Mouse (Mus musculus): Measurements from ENCODE around the gene Cdc42ep5. TPM values are rescaled to one million over a fixed set of nuclear protein-coding genes. Genes with fewer than 3 reads are reported as not detected.

Gene Cdc42ep5
- total and polyA plus RNA-seq, 2 experiments from 2014 or later: 8.5 to 11.7 TPM

GRCm38 (mm10) chr7:4128860-4129259, 35.8 kb downstream of the Cdc42ep5 start:
- Histone ChIP-seq H3K4me3 (ENCODE audit: low read length) (no peak overlapping the region), H3K36me3 (ENCODE audit: insufficient read depth, low read length) (peaks cover 5% of the 10 kb centered on the region; the same call in 1 of the 2 replicates), H3K4me2 (ENCODE audit: low read depth, low read length) (no peak overlapping the region), H3K27me3 (ENCODE audit: insufficient read depth, low read length) (no peaks in the 10 kb centered on the region), H3K9me3 (ENCODE audit: low read length) (no peaks in the 10 kb centered on the region), H3K4me1 (ENCODE audit: insufficient read depth, low read length) (peaks cover 11% of the 10 kb centered on the region), H3K27ac (peak overlapping the region; percentile 12; the same call in 1 of the 2 replicates), H3K9ac (replicated peaks; ENCODE audit: low read length) (0 out of 2 replicates have a peak overlapping the region, but pooled peaks have one; percentile 21)
- no peak for TF ChIP-seq CTCF (IDR thresholded peaks at IDR 0.05; ENCODE audit: low read depth)
- ATAC-seq (no peak), DNase-seq (ENCODE audit: low spot score) (no peak)
- 66% methylated on average over 6 of the region's 6 CpGs for WGBS

DNA sequence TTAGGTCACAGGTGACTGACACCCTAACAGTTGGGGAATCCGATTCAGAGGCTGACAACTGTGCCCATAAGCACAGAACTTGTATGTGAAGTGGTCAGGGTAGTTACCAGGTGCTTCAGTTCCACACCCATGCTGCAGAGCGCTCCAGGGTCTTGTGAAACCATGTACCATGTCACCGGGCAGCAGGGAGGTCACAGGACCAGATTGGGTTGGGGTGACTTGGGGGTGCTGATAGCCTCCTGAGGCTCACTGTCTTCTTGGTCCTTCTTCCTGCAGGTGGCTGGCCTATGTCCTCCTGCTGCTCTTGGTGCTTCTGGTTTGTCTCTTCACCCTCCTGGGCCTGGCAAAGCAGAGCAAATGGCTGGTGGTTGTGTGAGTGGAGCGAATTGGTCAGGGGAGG, 36.8 kb downstream of the Cdc42ep5 start:
- Histone ChIP-seq H3K27ac (peak overlapping the region; percentile 38; the same call in 1 of the 2 replicates), H3K9me3 (ENCODE audit: low read length) (no peaks in the 10 kb centered on the region), H3K4me1 (ENCODE audit: insufficient read depth, low read length) (peaks cover 17% of the 10 kb centered on the region), H3K4me2 (ENCODE audit: low read depth, low read length) (no peak overlapping the region), H3K4me3 (ENCODE audit: low read length) (no peak overlapping the region), H3K27me3 (ENCODE audit: insufficient read depth, low read length) (no peaks in the 10 kb centered on the region), H3K36me3 (ENCODE audit: insufficient read depth, low read length) (no peaks in the 10 kb centered on the region; the same call in 1 of the 2 replicates), H3K9ac (replicated peaks; ENCODE audit: low read length) (no peak overlapping the region)
- DNase-seq (ENCODE audit: low spot score) (no peak), ATAC-seq (no peak)
- TF ChIP-seq CTCF (IDR thresholded peaks at IDR 0.05; ENCODE audit: low read depth): no peak
- WGBS: 88% methylated on average over 4 of the region's 4 CpGs

GRCm38 (mm10) chr7:4126992-4127785, 37.5 kb downstream of the Cdc42ep5 start:
- Histone ChIP-seq H3K27me3 (ENCODE audit: insufficient read depth, low read length) (no peaks in the 10 kb centered on the region), H3K27ac (0 out of 2 replicates have a peak overlapping the region, but pooled peaks have one; percentile 41), H3K9me3 (ENCODE audit: low read length) (no peaks in the 10 kb centered on the region), H3K4me1 (ENCODE audit: insufficient read depth, low read length) (peaks cover 17% of the 10 kb centered on the region), H3K4me3 (ENCODE audit: low read length) (no peak overlapping the region), H3K36me3 (ENCODE audit: insufficient read depth, low read length) (no peaks in the 10 kb centered on the region; the same call in 1 of the 2 replicates), H3K4me2 (ENCODE audit: low read depth, low read length) (no peak overlapping the region), H3K9ac (replicated peaks; ENCODE audit: low read length) (no peak overlapping the region)
- WGBS: 76% methylated on average over 11 of the region's 11 CpGs
- ATAC-seq (no peak), DNase-seq (ENCODE audit: low spot score) (no peak)
- TF ChIP-seq CTCF (IDR thresholded peaks at IDR 0.05; ENCODE audit: low read depth): no peak

DNA sequence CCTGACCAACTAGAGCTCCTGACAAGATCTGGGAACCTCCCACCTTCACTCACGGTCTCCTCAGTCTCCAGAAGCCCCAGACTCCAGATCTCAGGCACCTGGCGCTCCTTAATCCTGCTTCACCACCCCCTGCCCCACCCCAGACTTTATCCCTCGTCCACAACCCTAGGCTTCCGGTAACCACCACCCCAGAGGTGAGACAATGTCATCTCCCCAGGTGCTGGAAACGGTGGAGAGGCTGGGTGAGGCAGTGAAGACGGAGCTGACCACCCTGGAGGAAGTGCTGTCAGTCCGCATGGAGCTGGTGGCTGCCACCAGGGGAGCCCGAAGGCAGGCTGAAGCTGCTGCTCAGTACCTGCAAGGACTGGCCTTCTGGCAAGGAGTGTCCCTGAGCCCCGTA, 39.4 kb downstream of the Cdc42ep5 start:
- H3K4me2 ChIP-seq (ENCODE audit: low read depth, low read length): no peak overlapping the region
- peak overlapping the region; percentile 89 for H3K27ac ChIP-seq
- WGBS: 35% methylated on average over 9 of the region's 9 CpGs
- TF ChIP-seq CTCF (IDR thresholded peaks at IDR 0.05; ENCODE audit: low read depth): peak; percentile 45
- no peaks in the 10 kb centered on the region; the same call in 1 of the 2 replicates for H3K36me3 ChIP-seq (ENCODE audit: insufficient read depth, low read length)
- H3K4me3 ChIP-seq (ENCODE audit: low read length): no peak overlapping the region
- peaks cover 26% of the 10 kb centered on the region for H3K4me1 ChIP-seq (ENCODE audit: insufficient read depth, low read length)
- H3K9me3 ChIP-seq (ENCODE audit: low read length): no peaks in the 10 kb centered on the region
- H3K9ac ChIP-seq (replicated peaks; ENCODE audit: low read length): no peak overlapping the region
- DNase-seq (ENCODE audit: low spot score) (no peak), ATAC-seq (no peak)
- H3K27me3 ChIP-seq (ENCODE audit: insufficient read depth, low read length): no peaks in the 10 kb centered on the region

DNA sequence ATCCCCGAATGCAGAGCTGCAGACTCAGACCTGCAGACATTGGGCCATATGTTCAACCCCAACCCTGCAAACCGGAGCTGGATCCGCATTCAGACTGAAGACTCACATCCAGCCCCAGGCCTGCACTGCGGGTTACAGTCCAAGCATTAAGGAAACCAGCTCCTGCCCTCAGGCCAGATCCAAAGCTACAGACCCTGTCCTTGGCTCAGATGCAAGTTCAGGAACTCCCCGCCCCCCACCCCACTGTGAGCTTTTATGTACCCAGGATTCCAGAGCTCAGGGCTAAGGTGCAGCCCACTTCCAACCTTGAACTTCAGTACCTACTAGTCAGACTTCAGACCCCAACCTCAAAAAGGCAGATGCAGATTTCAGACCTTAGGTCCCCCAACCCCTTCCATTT, 39.8 kb downstream of the Cdc42ep5 start:
- H3K9me3 ChIP-seq (ENCODE audit: low read length): no peaks in the 10 kb centered on the region
- H3K27me3 ChIP-seq (ENCODE audit: insufficient read depth, low read length): no peaks in the 10 kb centered on the region
- 9% methylated on average over 5 of the region's 5 CpGs for WGBS
- TF ChIP-seq CTCF (IDR thresholded peaks at IDR 0.05; ENCODE audit: low read depth): no peak
- peak overlapping the region; percentile 46 for H3K4me2 ChIP-seq (ENCODE audit: low read depth, low read length)
- DNase-seq (ENCODE audit: low spot score) (no peak), ATAC-seq (no peak)
- no peak overlapping the region for H3K9ac ChIP-seq (replicated peaks; ENCODE audit: low read length)
- peak overlapping the region; percentile 18 for H3K4me3 ChIP-seq (ENCODE audit: low read length)
- H3K4me1 ChIP-seq (ENCODE audit: insufficient read depth, low read length): peaks cover 26% of the 10 kb centered on the region
- H3K27ac ChIP-seq: peak overlapping the region; percentile 89
- H3K36me3 ChIP-seq (ENCODE audit: insufficient read depth, low read length): no peaks in the 10 kb centered on the region; the same call in 1 of the 2 replicates

DNA sequence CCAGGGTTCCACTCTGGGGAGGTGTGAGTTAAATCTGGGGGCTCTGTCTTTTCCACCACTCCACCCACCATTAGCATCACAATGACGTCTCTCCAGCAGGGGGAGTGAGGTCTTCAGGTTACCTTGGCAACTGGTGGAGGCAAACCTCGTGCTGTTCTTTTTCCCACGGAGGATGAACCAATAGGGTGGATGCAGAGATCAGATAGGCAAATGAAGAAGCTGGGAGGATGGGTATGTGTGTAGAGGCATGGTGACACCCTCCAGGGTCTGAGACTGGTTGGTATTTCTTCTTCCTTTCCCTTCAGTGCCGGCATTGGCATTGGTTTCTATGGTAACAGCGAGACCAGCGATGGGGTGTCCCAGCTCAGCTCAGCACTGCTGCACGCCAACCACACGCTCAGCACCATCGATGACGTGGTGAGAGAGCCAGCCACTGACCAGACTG, 40.3 kb downstream of the Cdc42ep5 start:
- DNase-seq (ENCODE audit: low spot score) (peak; percentile 97), ATAC-seq (peak; percentile 89)
- Histone ChIP-seq H3K36me3 (ENCODE audit: insufficient read depth, low read length) (no peaks in the 10 kb centered on the region; the same call in 1 of the 2 replicates), H3K27ac (peak overlapping the region; percentile 89), H3K27me3 (ENCODE audit: insufficient read depth, low read length) (no peaks in the 10 kb centered on the region), H3K4me3 (ENCODE audit: low read length) (peak overlapping the region; percentile 18), H3K4me1 (ENCODE audit: insufficient read depth, low read length) (peaks cover 26% of the 10 kb centered on the region), H3K9me3 (ENCODE audit: low read length) (no peaks in the 10 kb centered on the region), H3K9ac (replicated peaks; ENCODE audit: low read length) (peak overlapping the region; percentile 45), H3K4me2 (ENCODE audit: low read depth, low read length) (peak overlapping the region; percentile 46)
- WGBS: 1% methylated on average over 10 of the region's 10 CpGs
- peak; percentile 66 for TF ChIP-seq CTCF (IDR thresholded peaks at IDR 0.05; ENCODE audit: low read depth)

All from hindbrain, postnatal 0 days (tissue).